Mouse (Mus musculus) gonadal fat pad, adult 2 months (tissue): ENCODE measurements around the gene Kncn. TPM values are rescaled to one million over a fixed set of nuclear protein-coding genes. Genes with fewer than 3 reads are reported as not detected.

Experiments used
- DNase-seq: peaks from one replicate; pipeline ENCODE4 v3.0.0-alpha.2; 2012; ENCODE audit warnings: low read depth
- polyA plus RNA-seq: library from polyadenylated mRNA; depleted of rRNA; stranded (reverse); fragments of >200 nt; gene quantifications from 2 replicates; pipeline ENCODE4 v1.2.3, GENCODE M21; 2012; rRNA removed

Gene Kncn
- polyA plus RNA-seq, 1 experiment = not detected

DNA sequence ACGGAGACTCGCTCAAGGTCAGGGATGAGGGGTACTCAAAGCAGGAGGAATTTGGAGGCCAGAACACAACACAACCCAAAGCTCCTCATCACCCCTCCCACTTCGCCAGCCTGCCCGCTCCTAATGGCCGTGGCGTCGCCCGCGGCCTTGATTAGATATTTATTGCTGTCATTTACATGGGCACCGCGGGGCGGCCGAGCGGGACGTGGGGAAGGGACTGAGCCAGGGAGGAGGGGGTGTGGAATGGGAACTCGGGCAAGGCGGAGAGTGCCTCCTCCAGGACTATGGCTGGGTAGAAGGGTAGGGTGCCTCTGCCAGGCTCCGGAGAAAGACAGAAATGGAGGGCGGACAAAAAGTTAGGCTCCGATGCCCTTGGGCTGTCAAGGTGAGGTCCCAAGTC lies 52.4 kb downstream of the Kncn start:
- no peak for DNase-seq

GRCm38 (mm10) chr4:115937061-115937976 lies 53.1 kb downstream of the Kncn start:
- no peak for DNase-seq

DNA sequence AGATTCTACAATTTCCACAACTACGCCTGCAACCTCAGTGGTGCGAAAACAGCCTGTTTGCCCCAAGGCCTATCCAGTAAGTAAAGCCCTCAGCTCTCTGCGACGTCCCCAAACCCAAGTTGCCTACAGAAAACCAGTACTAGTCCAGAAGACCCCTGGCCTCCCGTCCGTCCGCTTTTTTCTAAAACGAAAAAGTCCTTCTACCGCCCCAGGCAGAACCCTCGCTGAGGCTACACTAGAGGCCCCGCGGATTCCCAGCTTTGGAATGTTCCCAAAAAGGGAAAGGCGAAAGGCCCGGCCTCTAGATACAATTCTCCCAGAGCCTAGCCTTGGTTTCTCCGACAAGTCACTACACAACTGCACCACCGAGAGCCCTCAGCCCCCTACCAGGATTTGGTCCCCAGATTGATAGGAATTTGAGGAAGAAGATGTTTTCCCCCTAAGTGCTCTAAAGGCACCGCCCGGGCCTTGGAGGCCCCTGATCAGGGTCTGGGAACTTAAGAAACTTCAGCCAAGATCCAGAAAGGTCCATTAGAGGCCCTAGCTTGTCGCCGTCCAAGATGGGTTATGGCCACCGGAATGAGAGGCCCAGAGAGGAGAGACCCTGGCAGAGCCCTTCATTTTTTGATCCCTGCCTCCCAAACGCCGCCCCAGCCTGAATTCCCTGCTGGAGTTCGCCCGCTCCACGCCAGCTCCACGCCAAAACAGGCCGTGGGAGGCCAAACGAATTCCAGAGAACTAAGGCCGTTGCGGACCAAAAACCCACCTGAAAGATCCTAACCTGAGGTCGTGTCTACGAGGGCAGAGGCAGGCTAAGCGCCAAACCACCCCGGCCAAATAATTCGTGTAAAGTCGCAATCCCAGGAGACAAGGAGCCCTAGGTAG lies 54.3 kb downstream of the Kncn start:
- DNase-seq = no peak

Other genes with a start within 250 kb of the Kncn start
- 53.7 and 66.2 TPM in 2 replicates for gene Cyp4b1, start 236.7 kb upstream of the Kncn start, polyA plus RNA-seq
- 23.5 and 25.0 TPM in 2 replicates for gene Efcab14, start 146.7 kb upstream of the Kncn start, polyA plus RNA-seq
- gene Tex38, start 103.4 kb upstream of the Kncn start, polyA plus RNA-seq = 0.39 and 0.43 TPM in 2 replicates
- 14.7 and 20.9 TPM in 2 replicates for gene Atpaf1, start 99.6 kb upstream of the Kncn start, polyA plus RNA-seq
- 21.6 and 25.4 TPM in 2 replicates for gene Mob3c, start 56.3 kb upstream of the Kncn start, polyA plus RNA-seq
- 41.0 and 49.9 TPM in 2 replicates for gene Mknk1, start 45.2 kb upstream of the Kncn start, polyA plus RNA-seq
- 0.31 and 0.85 TPM in 2 replicates for gene 6430628N08Rik, start 6.3 kb downstream of the Kncn start, polyA plus RNA-seq
- gene Dmbx1, start 55.5 kb downstream of the Kncn start, polyA plus RNA-seq = 0.03 TPM in 1 of 2 replicates, not detected in the other
- gene Faah, start 133.5 kb downstream of the Kncn start, polyA plus RNA-seq = 36.0 and 47.0 TPM in 2 replicates
- 9.7 and 10.5 TPM in 2 replicates for gene Nsun4, start 169.5 kb downstream of the Kncn start, polyA plus RNA-seq
- gene Uqcrh, start 190.7 kb downstream of the Kncn start, polyA plus RNA-seq = 166 and 185 TPM in 2 replicates
- 71.5 and 83.8 TPM in 2 replicates for gene Lrrc41, start 190.9 kb downstream of the Kncn start, polyA plus RNA-seq
- gene Rad54l, start 239.3 kb downstream of the Kncn start, polyA plus RNA-seq = 0.74 and 0.82 TPM in 2 replicates
- 55.1 and 56.5 TPM in 2 replicates for gene Pomgnt1, start 239.4 kb downstream of the Kncn start, polyA plus RNA-seq